Mouse (Mus musculus): ENCODE measurements at regions not wholly inside any gene's neighbourhood (a gene's known extent, or its start where the extent isn't known, plus 50 kb on each side); places are given as distances from the start of the nearest gene placed in this dataset.

DNA sequence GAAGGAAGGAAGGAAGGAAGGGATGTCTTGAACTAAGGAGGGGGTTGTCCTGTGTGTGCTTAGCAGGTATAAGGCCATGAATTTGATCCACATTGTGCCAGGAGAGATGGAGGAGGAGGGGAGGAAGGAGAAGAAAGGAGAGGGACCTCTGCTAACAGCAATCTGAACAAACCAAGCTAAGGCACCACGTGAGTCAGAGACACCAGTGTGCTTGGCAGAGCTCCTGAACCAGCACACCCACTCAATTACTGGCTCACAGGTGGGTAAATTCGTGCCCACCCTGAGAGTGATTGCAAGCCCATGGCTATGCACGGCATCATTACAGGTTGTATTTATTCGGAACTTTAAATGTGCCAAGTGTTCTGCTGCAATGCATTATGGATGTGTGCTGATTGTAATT lies 1154.1 kb downstream of the 4930447A16Rik start:
- Histone ChIP-seq H3K4me3 (ENCODE audit: extremely low read depth, insufficient read depth, insufficient read length) (no peak overlapping the region), H3K27me3 (ENCODE audit: control insufficient read depth, insufficient read depth, low read length) (no peaks in the 10 kb centered on the region), H3K27ac (ENCODE audit: insufficient read depth, low read length) (no peak overlapping the region), H3K4me1 (ENCODE audit: control insufficient read depth, insufficient read depth, insufficient read length) (peaks cover 2% of the 10 kb centered on the region; the same call in 1 of the 2 replicates), H3K36me3 (ENCODE audit: control insufficient read depth, insufficient read depth, low read length) (no peaks in the 10 kb centered on the region)
- no peak for DNase-seq (ENCODE audit: low read depth in 1 of 2, low spot score in 2 of 2)
- no peak for TF ChIP-seq CTCF (IDR thresholded peaks at IDR 0.05; ENCODE audit: extremely low read depth, insufficient read depth, insufficient read length, insufficient replicate concordance)
- no peak for TF ChIP-seq POLR2A (IDR thresholded peaks at IDR 0.05; ENCODE audit: low read depth, low read length)
- 80% methylated on average over 4 of the region's 4 CpGs for WGBS

DNA sequence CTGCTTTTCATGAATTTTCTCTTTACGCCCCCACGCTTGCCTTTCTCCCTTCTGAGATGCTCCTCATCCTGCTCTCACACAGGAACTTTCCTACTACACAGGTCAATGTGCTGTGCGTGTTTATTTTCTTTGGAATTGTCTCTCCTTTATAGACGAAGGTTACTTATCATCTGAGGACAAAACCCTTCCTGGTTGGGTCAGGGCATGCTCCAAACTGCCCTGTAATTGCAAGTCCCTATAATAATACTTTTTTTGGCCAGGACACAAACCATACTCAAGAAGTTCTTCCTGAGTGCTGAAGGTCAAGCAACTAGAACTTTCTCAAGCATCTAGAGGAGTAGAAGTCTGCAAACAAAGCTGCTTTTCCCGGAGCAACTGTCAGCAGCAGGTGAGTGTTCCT lies 1158.1 kb downstream of the 4930447A16Rik start:
- no peaks in the 10 kb centered on the region for H3K27me3 ChIP-seq (ENCODE audit: control insufficient read depth, insufficient read depth, low read length)

DNA sequence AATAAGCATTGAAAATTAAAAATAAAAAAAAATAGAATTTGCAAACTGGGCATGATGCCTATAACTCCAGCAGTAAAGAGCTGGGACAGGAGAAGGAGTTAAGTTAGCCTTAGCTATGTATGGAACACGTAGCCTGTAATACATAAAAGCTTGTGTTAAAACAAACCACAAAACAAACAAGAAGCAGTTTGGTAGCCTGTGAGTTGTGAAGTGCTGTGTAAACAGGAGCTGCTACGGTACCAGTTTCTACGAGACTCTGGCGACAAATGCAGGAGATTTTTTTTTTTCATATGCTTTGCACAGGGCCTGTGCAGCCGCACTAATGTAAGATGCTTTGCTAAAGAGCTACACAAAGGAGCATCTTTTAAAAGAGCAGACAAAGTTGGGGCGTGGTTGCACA lies 1159.1 kb downstream of the 4930447A16Rik start:
- WGBS: 91% methylated on average over 6 of the region's 6 CpGs
- TF ChIP-seq CTCF (IDR thresholded peaks at IDR 0.05; ENCODE audit: extremely low read depth, insufficient read depth, insufficient read length, insufficient replicate concordance) (no peak), POLR2A (IDR thresholded peaks at IDR 0.05; ENCODE audit: low read depth, low read length) (no peak)
- H3K4me1 ChIP-seq (ENCODE audit: control insufficient read depth, insufficient read depth, insufficient read length): no peaks in the 10 kb centered on the region
- no peak overlapping the region for H3K4me3 ChIP-seq (ENCODE audit: extremely low read depth, insufficient read depth, insufficient read length)
- no peak overlapping the region for H3K27ac ChIP-seq (ENCODE audit: insufficient read depth, low read length)
- no peak for DNase-seq (ENCODE audit: low read depth in 1 of 2, low spot score in 2 of 2)
- no peaks in the 10 kb centered on the region for H3K36me3 ChIP-seq (ENCODE audit: control insufficient read depth, insufficient read depth, low read length)
- no peaks in the 10 kb centered on the region for H3K27me3 ChIP-seq (ENCODE audit: control insufficient read depth, insufficient read depth, low read length)

More for the DNA sequence above, 1158.1 kb downstream of the 4930447A16Rik start:
- no peak for TF ChIP-seq CTCF (IDR thresholded peaks at IDR 0.05; ENCODE audit: extremely low read depth, insufficient read depth, insufficient read length, insufficient replicate concordance)
- Histone ChIP-seq H3K4me3 (ENCODE audit: extremely low read depth, insufficient read depth, insufficient read length) (no peak overlapping the region), H3K36me3 (ENCODE audit: control insufficient read depth, insufficient read depth, low read length) (no peaks in the 10 kb centered on the region), H3K4me1 (ENCODE audit: control insufficient read depth, insufficient read depth, insufficient read length) (no peaks in the 10 kb centered on the region), H3K27ac (ENCODE audit: insufficient read depth, low read length) (no peak overlapping the region)
- no peak for DNase-seq (ENCODE audit: low read depth in 1 of 2, low spot score in 2 of 2)
- 85% methylated on average over 5 of the region's 5 CpGs for WGBS

DNA sequence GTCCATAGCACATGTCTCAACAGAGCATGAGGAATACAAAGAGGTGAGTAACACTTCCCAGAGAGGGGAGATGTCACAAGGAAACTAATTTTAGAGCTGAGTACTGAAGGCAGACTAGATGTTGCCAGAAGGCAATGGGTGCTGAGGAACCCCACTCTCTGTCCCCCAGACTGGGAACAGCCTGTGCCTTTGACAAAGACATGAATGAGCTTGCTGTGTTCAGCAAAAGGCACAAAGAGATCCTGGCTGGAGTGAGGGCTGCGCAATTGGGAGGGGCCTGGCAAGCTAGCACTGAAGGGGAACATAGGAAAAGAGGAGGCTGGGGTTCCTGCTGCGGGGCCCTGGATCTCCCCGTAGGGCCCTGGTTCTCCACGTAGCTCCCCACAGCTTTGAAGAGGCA lies 1160.3 kb downstream of the 4930447A16Rik start:
- Histone ChIP-seq H3K4me1 (ENCODE audit: control insufficient read depth, insufficient read depth, insufficient read length) (no peaks in the 10 kb centered on the region), H3K27me3 (ENCODE audit: control insufficient read depth, insufficient read depth, low read length) (no peaks in the 10 kb centered on the region), H3K36me3 (ENCODE audit: control insufficient read depth, insufficient read depth, low read length) (no peaks in the 10 kb centered on the region), H3K27ac (ENCODE audit: insufficient read depth, low read length) (no peak overlapping the region), H3K4me3 (ENCODE audit: extremely low read depth, insufficient read depth, insufficient read length) (no peak overlapping the region)
- TF ChIP-seq CTCF (IDR thresholded peaks at IDR 0.05; ENCODE audit: extremely low read depth, insufficient read depth, insufficient read length, insufficient replicate concordance) (no peak), POLR2A (IDR thresholded peaks at IDR 0.05; ENCODE audit: low read depth, low read length) (no peak)
- WGBS: 94% methylated on average over 4 of the region's 4 CpGs
- no peak for DNase-seq (ENCODE audit: low read depth in 1 of 2, low spot score in 2 of 2)

DNA sequence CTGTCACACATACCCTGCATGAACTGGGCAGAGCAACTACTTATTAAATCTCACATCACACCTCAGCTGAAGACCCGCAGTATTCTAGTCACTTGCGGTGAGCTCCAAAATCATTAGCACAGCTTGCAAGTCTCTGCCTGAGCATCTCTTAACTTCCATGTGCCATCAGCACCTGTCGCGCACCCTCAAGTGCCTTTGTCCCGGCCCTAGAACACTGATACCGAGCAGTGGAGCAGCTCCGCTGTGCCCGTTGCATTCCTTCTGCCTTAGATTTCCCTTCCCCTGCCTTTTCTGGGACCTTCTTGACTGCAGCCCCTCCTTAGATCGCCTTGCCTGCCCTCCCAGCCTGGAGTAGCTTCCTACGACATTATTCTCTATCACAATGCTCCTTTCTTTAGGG lies 1161.2 kb downstream of the 4930447A16Rik start:
- Histone ChIP-seq H3K36me3 (ENCODE audit: control insufficient read depth, insufficient read depth, low read length) (no peaks in the 10 kb centered on the region), H3K27ac (ENCODE audit: insufficient read depth, low read length) (no peak overlapping the region), H3K27me3 (ENCODE audit: control insufficient read depth, insufficient read depth, low read length) (no peaks in the 10 kb centered on the region), H3K4me3 (ENCODE audit: extremely low read depth, insufficient read depth, insufficient read length) (no peak overlapping the region), H3K4me1 (ENCODE audit: control insufficient read depth, insufficient read depth, insufficient read length) (no peaks in the 10 kb centered on the region)
- TF ChIP-seq CTCF (IDR thresholded peaks at IDR 0.05; ENCODE audit: extremely low read depth, insufficient read depth, insufficient read length, insufficient replicate concordance): no peak
- no peak for TF ChIP-seq POLR2A (IDR thresholded peaks at IDR 0.05; ENCODE audit: low read depth, low read length)
- 94% methylated on average over 10 of the region's 10 CpGs for WGBS
- no peak for DNase-seq (ENCODE audit: low read depth in 1 of 2, low spot score in 2 of 2)

DNA sequence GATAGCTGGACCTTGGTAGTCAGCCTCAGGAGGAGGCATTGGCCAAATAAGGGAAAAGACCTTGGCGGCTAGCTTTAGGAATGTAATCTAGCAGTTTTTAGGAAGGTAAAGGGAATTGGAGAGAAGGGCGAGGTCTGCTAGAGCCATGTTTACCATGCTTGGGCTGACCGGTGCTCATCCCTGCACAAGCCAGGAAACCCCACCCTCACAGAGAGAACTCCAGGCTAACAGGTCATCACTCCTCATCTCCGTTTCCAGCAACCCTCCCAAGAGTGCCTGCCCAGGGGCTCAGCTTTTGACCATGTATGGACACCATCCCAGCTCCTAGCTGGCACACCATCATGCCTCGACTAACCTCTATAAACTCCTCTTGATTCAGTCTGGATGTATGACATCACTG lies 1162.9 kb downstream of the 4930447A16Rik start:
- Histone ChIP-seq H3K27ac (ENCODE audit: insufficient read depth, low read length) (no peak overlapping the region), H3K36me3 (ENCODE audit: control insufficient read depth, insufficient read depth, low read length) (no peaks in the 10 kb centered on the region), H3K4me1 (ENCODE audit: control insufficient read depth, insufficient read depth, insufficient read length) (no peaks in the 10 kb centered on the region), H3K4me3 (ENCODE audit: extremely low read depth, insufficient read depth, insufficient read length) (no peak overlapping the region), H3K27me3 (ENCODE audit: control insufficient read depth, insufficient read depth, low read length) (no peaks in the 10 kb centered on the region)
- 85% methylated on average over 5 of the region's 5 CpGs for whole genome bisulfite sequencing
- TF ChIP-seq CTCF (IDR thresholded peaks at IDR 0.05; ENCODE audit: extremely low read depth, insufficient read depth, insufficient read length, insufficient replicate concordance): no peak
- no peak for TF ChIP-seq POLR2A (IDR thresholded peaks at IDR 0.05; ENCODE audit: low read depth, low read length)
- DNase-seq (ENCODE audit: low read depth in 1 of 2, low spot score in 2 of 2): no peak

DNA sequence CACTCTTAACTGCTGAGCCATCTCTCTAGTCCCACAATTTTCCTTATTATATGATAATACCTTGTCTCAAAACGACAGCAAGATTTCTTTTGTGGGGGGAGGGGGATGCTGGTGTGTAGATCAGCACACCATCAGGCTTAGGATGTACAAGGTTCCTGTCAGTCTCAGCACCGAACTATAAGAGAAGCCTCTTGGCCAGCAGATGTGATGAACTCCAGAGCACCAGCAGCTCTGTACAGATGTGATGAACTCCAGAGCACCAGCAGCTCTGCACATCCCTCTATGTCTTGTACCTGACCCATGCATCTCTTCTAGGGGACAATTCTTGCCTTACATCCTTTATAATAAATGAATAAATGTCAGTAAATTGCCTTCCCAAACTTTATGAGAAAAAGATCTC lies 1163.7 kb downstream of the 4930447A16Rik start:
- no peak overlapping the region for H3K4me3 ChIP-seq (ENCODE audit: extremely low read depth, insufficient read depth, insufficient read length)
- H3K36me3 ChIP-seq (ENCODE audit: control insufficient read depth, insufficient read depth, low read length): no peaks in the 10 kb centered on the region
- no peaks in the 10 kb centered on the region for H3K4me1 ChIP-seq (ENCODE audit: control insufficient read depth, insufficient read depth, insufficient read length)
- TF ChIP-seq POLR2A (IDR thresholded peaks at IDR 0.05; ENCODE audit: low read depth, low read length) (no peak), CTCF (IDR thresholded peaks at IDR 0.05; ENCODE audit: extremely low read depth, insufficient read depth, insufficient read length, insufficient replicate concordance) (no peak)
- no peak overlapping the region for H3K27ac ChIP-seq (ENCODE audit: insufficient read depth, low read length)
- H3K27me3 ChIP-seq (ENCODE audit: control insufficient read depth, insufficient read depth, low read length): no peaks in the 10 kb centered on the region
- no peak for DNase-seq (ENCODE audit: low read depth in 1 of 2, low spot score in 2 of 2)
- WGBS: 68% methylated on average over 2 of the region's 2 CpGs
